Mouse (Mus musculus): Measurements from ENCODE around the gene Olfr273. TPM values are rescaled to one million over a fixed set of nuclear protein-coding genes. Genes with fewer than 3 reads are reported as not detected.
"Not testable (repeated sequence)": the region's sequence is repeated elsewhere in the genome, so short reads cannot be mapped to it uniquely, and the experiment has no call there.

The Olfr273 gene
- not detected for total RNA-seq (2021)
- long read RNA-seq, experiment 1: 0 reads
- long read RNA-seq, experiment 2: 0 reads

- DNase-seq (ENCODE audit: low spot score in 2 of 2): no peak
- intact Hi-C loops (cut with DNase I): no loop called here
Observed at GRCm38 (mm10) chr4:52859136-52859535, at the start of gene Olfr273. TSS of gene Olfr273 (minus strand) at chr4:52859236.

DNA sequence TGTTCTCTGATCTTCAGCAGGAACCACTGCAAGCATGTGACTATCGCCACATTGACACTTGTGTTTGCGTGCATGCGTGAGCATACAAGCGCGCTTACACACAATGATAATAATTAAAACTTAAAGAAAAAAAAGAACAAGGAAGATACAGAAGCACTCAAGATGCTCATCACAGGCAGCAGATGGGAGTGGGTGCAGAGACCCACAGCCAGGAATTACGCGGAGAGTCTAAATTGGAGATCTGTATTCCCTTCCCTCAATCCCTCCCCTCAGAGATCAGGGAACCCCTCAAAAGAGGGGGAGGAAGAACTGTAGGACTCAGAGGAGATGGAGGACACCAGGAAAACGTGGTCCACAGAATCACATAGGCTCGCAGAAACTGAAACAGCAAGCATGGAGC, 5.1 kb upstream of the Olfr273 start:
- DNase-seq (ENCODE audit: low spot score in 2 of 2): peak; percentile 13 to 14
- intact Hi-C loops (cut with DNase I): no loop called here

GRCm38 (mm10) chr4:52849672-52850071, 9.4 kb downstream of the Olfr273 start:
- intact Hi-C loops (cut with DNase I): no loop called here
- DNase-seq (ENCODE audit: low spot score in 2 of 2): no peak

- intact Hi-C loops (cut with DNase I): no loop called here
- no peak for DNase-seq (ENCODE audit: low spot score in 2 of 2)
Observed at GRCm38 (mm10) chr4:52849039-52849635, 9.9 kb downstream of the Olfr273 start.

GRCm38 (mm10) chr4:52845411-52845810, 13.6 kb downstream of the Olfr273 start:
- intact Hi-C loops (cut with DNase I); DNase-seq (ENCODE audit: low spot score in 2 of 2): not testable (repeated sequence)

GRCm38 (mm10) chr4:52821375-52821774, 37.7 kb downstream of the Olfr273 start:
- no peak for DNase-seq (ENCODE audit: low spot score in 2 of 2)
- intact Hi-C loops (cut with DNase I): no loop called here

GRCm38 (mm10) chr4:52814304-52814703, 44.7 kb downstream of the Olfr273 start, which contains the start of gene Olfr275:
TSS of gene Olfr275 (plus strand) at chr4:52814604.
- intact Hi-C loops (cut with DNase I): no loop called here
- no peak for DNase-seq (ENCODE audit: low spot score in 2 of 2)

- DNase-seq (ENCODE audit: low spot score in 2 of 2): peak; percentile 7 to 47
- intact Hi-C loops (cut with DNase I): no loop called here
Observed at GRCm38 (mm10) chr4:52811871-52812270, 47.2 kb downstream of the Olfr273 start.

Other genes with a start within 250 kb of the Olfr273 start
- gene Olfr275, start 44.6 kb downstream of the Olfr273 start, total RNA-seq (2021): not detected
- gene Olfr272, start 59.9 kb upstream of the Olfr273 start, total RNA-seq (2021): not detected
- not detected for gene Olfr270, start 105.3 kb upstream of the Olfr273 start, total RNA-seq (2021)
- not detected for gene Nipsnap3a, start 130.0 kb upstream of the Olfr273 start, total RNA-seq (2021)
- 10 to 100 TPM; 14.2 to 15.9 TPM for gene Nipsnap3b, start 152.6 kb upstream of the Olfr273 start, total RNA-seq (2021)

All from left cerebral cortex, postnatal 14 days (tissue).